Mouse (Mus musculus): ENCODE measurements at regions not wholly inside any gene's neighbourhood (a gene's known extent, or its start where the extent isn't known, plus 50 kb on each side); places are given as distances from the start of the nearest gene placed in this dataset.

GRCm38 (mm10) chr6:93065917-93066552 is 122.7 kb upstream of the Adamts9 start:
- TF ChIP-seq USF1 (IDR thresholded peaks at IDR 0.05; ENCODE audit: low read depth, low read length) (no peak), JUN (IDR thresholded peaks at IDR 0.05; ENCODE audit: insufficient read depth, low read depth, low read length) (no peak), UBTF (IDR thresholded peaks at IDR 0.05; ENCODE audit: low read depth, low read length) (no peak), TCF12 (IDR thresholded peaks at IDR 0.05; ENCODE audit: low read depth, low read length) (no peak), CTCF (conservative IDR thresholded peaks at IDR 0.05 in 1 of 2, IDR thresholded peaks at IDR 0.05 in 1 of 2; ENCODE audit: low read depth in 2 of 2, low read length in 2 of 2) (no peak), BHLHE40 (IDR thresholded peaks at IDR 0.05; ENCODE audit: low read depth, low read length) (no peak)
